9 mouse cellular contexts compared by ENCODE assay signal in genomic region chr11:116254627-116255026, GRCm38 (mm10). TPM values are rescaled to one million over a fixed set of nuclear protein-coding genes. Genes with fewer than 3 reads are reported as not detected.
A peak's percentile ranks its signal among the peaks of the same experiment; 100 is the strongest.
DNase-seq lines count a peak whose midpoint lies in the region; TF ChIP-seq lines count a peak whose summit lies in the region.
"Had no signal": no experiment of that assay in that cellular context is flagged by ENCODE, and none has a peak within 500 bp of the region (broad histone marks: within the 10 kb centered on the region; RNA-seq: fewer than 3 reads in every experiment).

No protein-coding gene starts in this region.

- WGBS in kidney, adult 2 months: 24% methylated on average over 9 of the region's 9 CpGs

- H3K36me3 ChIP-seq in kidney, adult 2 months (ENCODE audit: control insufficient read depth, insufficient read depth, low read length): peaks cover 3% of the 10 kb centered on the region; the same call in 1 of the 2 replicates

- H3K4me1 ChIP-seq in kidney, adult 2 months (ENCODE audit: control insufficient read depth, insufficient read depth, low read length): peaks cover 21% of the 10 kb centered on the region
- H3K4me1 ChIP-seq: forebrain, embryonic 10.5 days had no signal

- no peak overlapping the region for H3K4me3 ChIP-seq in kidney, adult 2 months (ENCODE audit: insufficient read depth, low read depth, low read length)
- H3K4me3 ChIP-seq in layer of hippocampus, adult 2 months: no peak overlapping the region
- H3K4me3 ChIP-seq: forebrain, embryonic 10.5 days had no signal

- no peak for TF ChIP-seq CTCF in kidney, adult 2 months (conservative IDR thresholded peaks at IDR 0.05; ENCODE audit: insufficient read depth, insufficient read length, low read depth, low read length)
- TF ChIP-seq CTCF in layer of hippocampus, adult 2 months (conservative IDR thresholded peaks at IDR 0.05): no peak

- peak overlapping the region; percentile 39 for H3K27ac ChIP-seq in kidney, adult 2 months (ENCODE audit: insufficient read depth, low read depth, low read length)
- no peak overlapping the region for H3K27ac ChIP-seq in layer of hippocampus, adult 2 months
- H3K27ac ChIP-seq: forebrain, embryonic 10.5 days had no signal

- H3K27me3 ChIP-seq in kidney, adult 2 months (replicated peaks; ENCODE audit: control insufficient read depth, insufficient read depth, low read length): no peaks in the 10 kb centered on the region

- DNase-seq in urinary bladder, postnatal 14 days (ENCODE audit: low spot score): peak; percentile 58
- DNase-seq in urinary bladder, postnatal 25 days (ENCODE audit: low spot score): no peak
- DNase-seq in kidney, adult 2 months: peak; percentile 88
- DNase-seq in lung, postnatal 10 days: peak; percentile 44
- DNase-seq in layer of hippocampus, postnatal 14 days (ENCODE audit: low spot score in 2 of 2): no peak
- DNase-seq in spleen, adult 18-20 months: no peak
- no peak for DNase-seq in layer of hippocampus, adult 2 months (ENCODE audit: low spot score in 2 of 2)
- DNase-seq in spleen, postnatal 4 days (ENCODE audit: low spot score in 2 of 2): no peak

- no peak for TF ChIP-seq POLR2A in kidney, adult 2 months (IDR thresholded peaks at IDR 0.05; ENCODE audit: low read depth, low read length)

RNA-seq across cellular contexts. Expression of gene Evpl, which starts 16.8 kb away (rescaled TPM):
- 6.8 and 7.1 TPM in 2 replicates for polyA plus RNA-seq in kidney, adult 2 months (2012; rRNA removed)
- total RNA-seq in layer of hippocampus, postnatal 14 days (2021): under 1 TPM; 0.44 to 0.72 TPM
- under 1 TPM; 0.67 to 0.93 TPM for total RNA-seq in layer of hippocampus, adult 2 months (2021)

RNA-seq across cellular contexts. Expression of gene Srp68, which starts 19.4 kb away (rescaled TPM):
- polyA plus RNA-seq in kidney, adult 2 months (2012; rRNA removed): 53.7 and 53.8 TPM in 2 replicates
- total RNA-seq in layer of hippocampus, postnatal 14 days (2021): 10 to 100 TPM; 52.0 to 55.7 TPM
- 10 to 100 TPM; 63.7 to 64.1 TPM for total RNA-seq in layer of hippocampus, adult 2 months (2021)

RNA-seq across cellular contexts. Expression of gene Galr2, which starts 26.1 kb away (rescaled TPM):
- 3.3 and 5.3 TPM in 2 replicates for polyA plus RNA-seq in kidney, adult 2 months (2012; rRNA removed)
- total RNA-seq in layer of hippocampus, postnatal 14 days (2021): not detected
- total RNA-seq in layer of hippocampus, adult 2 months (2021): not detected

RNA-seq across cellular contexts. Expression of gene Exoc7, which starts 52.4 kb away (rescaled TPM):
- 33.2 and 33.5 TPM in 2 replicates for polyA plus RNA-seq in kidney, adult 2 months (2012; rRNA removed)
- total RNA-seq in layer of hippocampus, postnatal 14 days (2021): 10 to 100 TPM; 76.5 to 77.8 TPM
- 10 to 100 TPM; 83.2 to 94.8 TPM for total RNA-seq in layer of hippocampus, adult 2 months (2021)

RNA-seq across cellular contexts. Expression of gene Acox1, which starts 55.8 kb away (rescaled TPM):
- 251 and 265 TPM in 2 replicates for polyA plus RNA-seq in kidney, adult 2 months (2012; rRNA removed)
- 100 to 1,000 TPM; 123 to 125 TPM for total RNA-seq in layer of hippocampus, postnatal 14 days (2021)
- 100 to 1,000 TPM; 124 to 126 TPM for total RNA-seq in layer of hippocampus, adult 2 months (2021)

Comparison
In these comparisons a context has a peak if more than half of its experiments do, and no peak if none do; other contexts are left out.
1. DNase-seq: peak in urinary bladder, postnatal 14 days (single experiment), kidney, adult 2 months (single experiment) and lung, postnatal 10 days (single experiment); none in urinary bladder, postnatal 25 days (single experiment), layer of hippocampus, postnatal 14 days (0 of 2), spleen, adult 18-20 months (0 of 2), layer of hippocampus, adult 2 months (0 of 2) and spleen, postnatal 4 days (0 of 2).